Mouse (Mus musculus): ENCODE results near the gene Rexo2.

DNA sequence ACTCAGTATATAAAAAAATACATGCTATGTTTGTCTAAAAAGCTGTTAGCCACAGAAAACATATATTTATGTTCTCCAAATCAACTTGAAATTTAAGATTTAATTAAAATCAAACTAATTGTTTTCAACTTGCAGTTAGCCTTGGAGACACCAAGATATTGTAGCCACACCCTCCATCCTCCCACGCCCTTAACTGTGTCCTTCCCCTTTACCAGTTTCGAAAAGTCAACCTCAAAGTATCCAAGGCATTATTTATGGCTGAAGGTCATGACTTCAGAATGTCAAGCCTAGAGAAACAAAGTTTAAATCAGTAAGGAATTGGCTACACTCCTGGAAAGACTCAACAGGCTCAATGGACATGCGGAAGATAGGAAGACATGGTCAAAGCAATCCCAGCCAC is 18.9 kb downstream of the Rexo2 start:
- TF ChIP-seq POLR2A (IDR thresholded peaks at IDR 0.05; ENCODE audit: insufficient read length, low read depth) (no peak), CEBPB (IDR thresholded peaks at IDR 0.05; ENCODE audit: insufficient read depth, poor library complexity, severe bottlenecking) (no peak), MAX (IDR thresholded peaks at IDR 0.05; ENCODE audit: low read depth) (no peak), TCF12 (IDR thresholded peaks at IDR 0.05; ENCODE audit: insufficient read depth, poor library complexity, severe bottlenecking) (no peak), MYOD1 (IDR thresholded peaks at IDR 0.05; ENCODE audit: control insufficient read depth in 1 of 3, insufficient read length in 2 of 3, low read depth in 2 of 3) (no peak), POLR2AphosphoS2 (IDR thresholded peaks at IDR 0.05; ENCODE audit: insufficient read length, low read depth) (no peak), E2F4 (IDR thresholded peaks at IDR 0.05; ENCODE audit: insufficient read depth) (no peak), USF1 (IDR thresholded peaks at IDR 0.05; ENCODE audit: low read depth) (no peak), MYOG (IDR thresholded peaks at IDR 0.05; ENCODE audit: control insufficient read depth in 1 of 3, insufficient read depth in 1 of 3, insufficient read length in 2 of 3, low read depth in 2 of 3) (no peak)
